Mouse (Mus musculus) stomach, postnatal 0 days (tissue): ENCODE measurements at regions not wholly inside any gene's neighbourhood (a gene's known extent, or its start where the extent isn't known, plus 50 kb on each side); places are given as distances from the start of the nearest gene placed in this dataset.
A peak's percentile ranks its signal among the peaks of the same experiment; 100 is the strongest.

Experiments
- CTCF ChIP-seq: IDR thresholded peaks from 2 replicates; pipeline ENCODE4 v1.5.1; 2016; ENCODE audit warnings: antibody characterized with exemption, low read depth, mild to moderate bottlenecking, moderate library complexity
- EP300 ChIP-seq: optimal IDR thresholded peaks from 2 replicates; pipeline ENCODE3; 2016; ENCODE audit warnings: antibody characterized with exemption

DNA sequence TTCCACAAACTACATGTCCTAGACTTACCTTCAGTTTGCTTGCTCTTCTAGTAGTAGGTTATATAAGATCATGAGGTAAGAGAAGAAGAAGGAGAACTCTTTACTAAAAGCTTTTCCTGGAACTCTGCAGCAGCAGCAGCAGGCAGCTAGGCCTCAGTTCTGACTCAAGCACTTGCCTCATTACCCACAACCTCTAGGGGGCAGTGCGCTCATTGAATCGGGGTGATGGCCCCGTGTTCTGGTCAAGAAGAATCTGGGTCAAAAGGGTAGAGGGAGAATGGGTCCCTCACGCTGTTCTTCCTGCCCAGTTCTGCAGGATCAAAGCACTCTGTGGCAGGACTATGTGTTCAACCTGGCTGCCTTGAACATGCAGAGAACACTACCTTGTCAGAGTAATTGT is 109.9 kb upstream of the Otud4 start:
- peak; percentile 58 for TF ChIP-seq CTCF
- no peak for TF ChIP-seq EP300
